Mouse (Mus musculus): ENCODE measurements around the gene Zfp873.
"Not testable (repeated sequence)": the region's sequence is repeated elsewhere in the genome, so short reads cannot be mapped to it uniquely, and the experiment has no call there.

Gene Zfp873

GRCm38 (mm10) chr10:82047597-82048459, at the start of gene Zfp873:
TSS of gene Zfp873 (plus strand) at chr10:82048123.
- peak; percentile 97 for DNase-seq (ENCODE audit: low read depth)

DNA sequence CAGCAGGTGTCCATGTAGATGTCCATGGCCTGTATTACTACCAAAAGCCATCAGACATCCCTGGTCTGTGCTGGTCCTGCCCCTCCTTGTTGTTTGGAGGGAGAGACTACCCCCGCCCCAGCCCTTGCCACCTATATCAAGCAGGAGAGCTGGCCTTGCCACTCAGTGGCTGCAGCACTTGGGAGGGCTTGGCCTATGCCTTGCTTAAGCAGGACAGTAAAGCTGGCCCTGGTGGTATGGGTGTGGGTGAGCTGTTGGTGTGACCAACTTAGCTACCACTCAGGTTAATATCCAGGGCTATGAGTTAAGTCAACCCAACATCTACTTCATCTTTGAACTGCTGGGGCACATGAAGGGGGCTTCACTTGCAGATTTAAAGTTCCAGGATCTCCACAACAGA, 44.7 kb upstream of the Zfp873 start:
- DNase-seq (ENCODE audit: low read depth), result not testable (repeated sequence)

GRCm38 (mm10) chr10:82004822-82005221, 43.1 kb upstream of the Zfp873 start:
- peak; percentile 60 for DNase-seq (ENCODE audit: low read depth)

GRCm38 (mm10) chr10:82042191-82042590, 5.7 kb upstream of the Zfp873 start:
- DNase-seq (ENCODE audit: low read depth), result no peak

DNA sequence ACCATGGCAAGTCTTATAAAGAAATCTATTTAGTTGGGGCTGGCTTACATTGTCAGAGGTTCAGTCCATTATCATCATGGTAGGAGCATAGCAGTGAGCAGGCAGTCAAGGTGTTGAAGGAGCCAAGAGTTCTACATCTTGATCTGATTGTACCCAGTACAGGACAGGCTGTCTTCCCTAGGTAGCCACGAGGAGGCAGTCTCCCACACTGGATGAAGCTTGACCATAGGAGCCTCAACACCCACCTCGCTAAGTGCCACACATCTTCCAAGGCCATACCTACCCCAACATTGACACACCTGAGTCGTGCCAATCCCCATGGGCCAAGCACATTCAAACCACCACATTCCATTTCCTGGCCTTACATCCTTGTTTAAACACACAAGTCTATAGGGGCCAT, 1.3 kb upstream of the Zfp873 start:
- peak; percentile 26 for DNase-seq (ENCODE audit: low read depth)

DNA sequence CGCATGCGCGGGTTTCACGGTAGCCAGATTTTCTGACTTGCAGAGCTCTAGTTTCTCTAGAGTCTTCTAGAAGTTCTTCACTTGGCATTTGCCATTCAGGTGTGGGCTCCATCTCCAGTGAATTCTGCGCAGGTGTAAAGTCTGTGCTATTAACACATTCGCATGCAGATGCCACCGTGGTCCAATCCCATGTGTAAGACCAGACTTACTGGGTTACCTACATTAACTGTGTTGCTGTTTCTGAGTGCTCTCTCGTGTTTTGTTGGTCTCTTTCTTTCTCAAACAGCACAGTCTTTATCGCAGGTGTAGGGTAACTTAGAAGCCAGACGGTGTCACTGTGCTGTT, 509 bp downstream of the Zfp873 start:
- DNase-seq (ENCODE audit: low read depth), result not testable (repeated sequence)

GRCm38 (mm10) chr10:82082728-82083621, 35.1 kb downstream of the Zfp873 start, which contains the start of gene BC024063:
TSS of gene BC024063 (plus strand) at chr10:82083353.
- not testable (repeated sequence) for DNase-seq (ENCODE audit: low read depth)

- DNase-seq (ENCODE audit: low read depth), result not testable (repeated sequence)
Measured at GRCm38 (mm10) chr10:82083622-82083971, 35.7 kb downstream of the Zfp873 start.

Measured in 416B (cell line).